Mouse (Mus musculus) left cerebral cortex, adult 8-10 months (tissue): ENCODE measurements around the gene Phrf1. TPM values are rescaled to one million over a fixed set of nuclear protein-coding genes. Genes with fewer than 3 reads are reported as not detected.

Experiments
- DNase-seq, 2 experiments: peaks; one replicate each; pipeline ENCODE4 v3.0.0; 2022; ENCODE audit warnings: low spot score in 2 of 2
- total RNA-seq, 4 experiments: library from RNA; stranded (reverse); gene quantifications; 2 replicates each; pipeline ENCODE4 v1.2.4; 2022

The Phrf1 gene
- 10 to 100 TPM; 65.7 to 76.5 (median 68.5) TPM for total RNA-seq

DNA sequence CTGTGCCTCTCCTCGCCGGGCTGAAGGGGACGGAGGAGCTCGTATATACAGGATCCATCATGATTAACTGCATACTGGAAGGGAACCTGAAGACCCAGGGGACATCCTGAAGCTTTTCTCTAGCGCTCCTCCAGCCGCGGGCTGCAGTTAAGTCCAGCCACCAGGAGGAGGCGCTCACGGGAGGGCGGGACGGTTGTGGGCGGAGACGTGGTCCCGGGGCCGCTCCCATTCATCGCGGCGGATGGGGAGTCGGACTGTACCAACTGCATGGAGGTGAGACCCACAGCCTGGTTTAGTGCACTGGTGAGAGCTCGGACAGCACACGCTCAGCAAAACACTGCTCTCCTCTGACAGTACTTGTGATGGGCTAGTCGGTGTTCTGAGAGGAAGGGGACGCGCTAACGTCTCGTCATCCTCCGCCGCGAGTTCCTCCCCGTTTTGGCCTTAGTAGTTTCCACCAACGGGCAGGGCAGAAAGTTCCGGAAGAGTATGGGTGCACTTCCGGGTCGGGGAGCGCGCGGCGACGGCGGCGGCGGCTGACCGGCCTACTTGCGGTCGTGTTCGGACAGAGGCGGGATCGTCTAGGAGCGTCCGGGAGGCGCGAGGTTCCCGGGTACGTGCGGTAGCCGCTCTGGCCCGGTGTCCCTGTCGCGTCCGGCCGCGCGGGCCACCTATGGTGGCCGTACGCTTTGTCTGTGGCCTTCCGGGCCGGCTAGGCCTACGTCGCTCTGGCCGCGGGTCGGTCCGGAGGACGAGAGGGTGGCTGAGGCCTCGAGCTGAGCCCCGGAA is at the start of gene Phrf1:
Phrf1 (plus strand) TSS at position 506 of the 789 bp plus-strand sequence.
- DNase-seq = peak; percentile 78 to 91

DNA sequence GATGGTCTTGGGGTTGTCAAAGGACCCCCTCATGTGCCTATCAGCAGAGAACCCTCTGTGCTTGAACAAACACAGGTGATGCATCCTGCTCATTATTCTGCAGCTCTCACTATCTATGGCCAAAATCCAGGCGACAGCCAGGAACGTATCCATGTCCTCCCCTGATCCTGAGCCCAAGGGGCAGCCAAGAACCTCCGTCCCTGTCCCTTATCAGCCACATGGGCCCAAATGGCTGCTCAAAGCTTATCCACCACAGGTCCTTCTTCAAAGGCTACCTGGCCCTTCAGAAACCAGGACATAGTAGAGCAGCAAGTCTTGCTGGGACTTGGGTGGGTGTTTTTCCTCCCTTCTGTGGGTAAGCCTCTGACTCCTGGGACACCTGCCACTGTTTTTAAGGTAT is 40.4 kb upstream of the Phrf1 start:
- DNase-seq = no peak

DNA sequence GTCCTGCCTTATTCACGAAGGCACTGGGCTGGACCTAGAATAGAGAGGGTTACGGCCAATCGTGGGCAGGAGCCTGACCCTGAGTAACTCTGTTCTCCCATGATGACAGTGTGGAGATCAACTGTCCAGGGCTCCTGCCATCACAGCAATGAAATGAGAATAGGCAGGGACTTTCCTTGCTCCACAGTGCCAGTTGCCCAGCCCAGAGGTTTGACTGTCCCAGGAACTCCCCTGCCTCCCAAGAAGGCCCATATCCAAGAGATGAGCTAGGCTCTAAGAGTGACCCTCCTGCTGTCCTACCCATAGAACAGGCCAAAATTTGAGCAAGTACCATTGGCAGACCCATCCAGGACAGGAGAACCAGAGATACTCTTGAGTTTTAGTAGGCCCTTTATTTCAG is 39.9 kb upstream of the Phrf1 start:
- DNase-seq = no peak

DNA sequence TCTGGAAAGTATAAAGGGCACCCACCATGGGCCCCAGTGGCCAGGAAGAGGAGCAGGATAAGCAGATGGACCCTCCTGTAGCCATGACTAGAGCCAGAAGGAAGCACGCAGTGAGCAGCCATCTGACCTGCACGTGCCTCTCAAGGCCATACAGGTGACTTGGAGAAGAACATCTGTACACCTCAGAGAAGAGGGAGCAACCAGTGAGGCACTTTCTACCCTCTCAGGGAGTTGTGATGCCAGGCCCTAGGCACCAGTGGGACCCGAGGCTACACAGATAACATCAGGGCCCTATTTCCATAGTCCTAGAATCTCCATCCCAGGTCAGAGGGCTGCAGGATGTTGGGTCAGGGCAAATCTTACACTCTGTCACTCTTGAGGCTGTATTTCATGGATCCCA is 38.4 kb upstream of the Phrf1 start:
- no peak for DNase-seq

DNA sequence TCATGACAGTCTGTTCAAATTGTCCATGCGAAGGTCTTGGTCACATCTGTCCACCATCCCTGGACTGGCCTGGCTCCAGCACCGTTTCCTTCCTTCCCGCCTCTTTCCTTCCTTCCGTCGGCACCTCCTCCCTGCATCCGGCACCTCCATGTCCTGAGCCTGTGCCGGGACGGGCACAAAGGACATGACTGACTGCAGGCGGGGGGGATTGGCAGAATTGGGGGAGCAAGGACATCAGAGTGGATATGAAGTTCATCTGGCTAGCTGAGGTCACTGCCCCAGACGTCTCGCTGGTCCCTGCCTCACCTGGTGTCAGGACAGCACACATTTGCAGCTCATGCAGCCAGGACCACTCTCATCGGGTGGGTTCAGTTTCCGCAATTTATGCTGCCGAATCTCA is 37.5 kb upstream of the Phrf1 start:
- no peak for DNase-seq

DNA sequence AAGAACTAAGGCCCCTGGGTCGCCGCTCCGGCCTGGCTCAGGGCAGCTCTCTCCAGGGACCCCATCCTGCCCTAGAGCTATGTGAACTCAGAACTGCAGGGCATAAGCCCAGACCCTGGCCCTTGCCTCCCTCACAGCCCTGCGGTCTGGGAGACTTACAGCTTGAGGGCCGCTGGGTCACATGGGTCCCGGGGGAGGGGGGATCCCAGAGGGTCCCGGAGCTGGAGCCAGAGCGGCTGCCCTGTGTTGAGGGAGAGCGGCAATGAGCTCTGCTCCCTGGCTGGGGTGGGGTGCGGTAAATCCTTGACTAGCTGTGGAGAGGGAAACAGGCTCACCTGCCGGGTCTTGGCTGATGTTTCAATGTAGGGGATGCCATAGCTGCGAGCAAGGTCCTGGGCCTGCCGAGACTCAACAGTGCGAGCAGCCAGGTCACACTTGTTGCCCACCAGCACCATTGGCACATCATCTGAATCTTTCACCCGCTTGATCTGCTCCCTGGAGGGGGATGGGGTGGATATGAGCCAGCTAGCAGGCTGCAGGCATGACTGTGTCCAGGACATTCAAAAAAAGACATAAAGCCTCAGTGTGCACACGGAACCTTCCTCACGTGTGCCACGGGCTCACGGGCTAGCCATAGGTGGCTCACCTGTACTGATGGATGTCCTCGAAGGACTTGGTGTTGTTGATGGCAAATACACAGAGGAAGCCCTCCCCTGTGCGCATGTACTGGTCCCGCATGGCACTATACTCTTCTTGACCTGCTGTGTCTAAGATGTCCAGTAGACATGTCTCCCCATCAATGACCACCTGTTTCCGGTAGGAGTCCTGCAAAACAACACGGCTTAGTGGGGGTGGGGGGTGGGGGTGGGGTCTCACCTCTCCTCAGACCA is 36.5 kb upstream of the Phrf1 start:
- DNase-seq = no peak

DNA sequence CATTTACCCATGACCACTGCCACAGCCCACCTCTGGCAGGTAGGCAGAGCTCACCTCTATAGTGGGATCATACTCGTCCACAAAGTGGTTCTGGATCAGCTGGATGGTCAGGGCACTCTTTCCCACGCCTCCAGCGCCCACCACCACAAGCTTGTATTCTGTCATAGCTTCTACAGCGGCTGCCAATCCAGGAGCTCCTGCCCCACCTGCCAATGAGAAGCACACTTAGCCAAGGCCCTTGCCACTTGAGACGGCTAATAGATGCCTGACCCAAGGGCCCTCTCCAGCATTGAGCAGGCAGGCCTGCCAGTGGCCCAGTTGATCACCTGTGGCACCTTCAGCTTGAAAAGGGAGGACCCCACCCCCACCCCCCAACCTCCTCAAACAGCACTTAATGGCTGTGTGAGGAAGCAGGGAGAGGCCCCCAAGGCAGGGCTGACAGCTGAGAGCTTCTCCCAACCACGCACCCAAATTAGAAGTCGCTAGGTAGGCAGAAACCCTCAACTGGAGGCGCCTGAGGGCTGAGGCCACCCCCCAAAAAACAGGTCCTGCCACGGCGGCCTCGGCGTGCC is 35.7 kb upstream of the Phrf1 start:
- no peak for DNase-seq

DNA sequence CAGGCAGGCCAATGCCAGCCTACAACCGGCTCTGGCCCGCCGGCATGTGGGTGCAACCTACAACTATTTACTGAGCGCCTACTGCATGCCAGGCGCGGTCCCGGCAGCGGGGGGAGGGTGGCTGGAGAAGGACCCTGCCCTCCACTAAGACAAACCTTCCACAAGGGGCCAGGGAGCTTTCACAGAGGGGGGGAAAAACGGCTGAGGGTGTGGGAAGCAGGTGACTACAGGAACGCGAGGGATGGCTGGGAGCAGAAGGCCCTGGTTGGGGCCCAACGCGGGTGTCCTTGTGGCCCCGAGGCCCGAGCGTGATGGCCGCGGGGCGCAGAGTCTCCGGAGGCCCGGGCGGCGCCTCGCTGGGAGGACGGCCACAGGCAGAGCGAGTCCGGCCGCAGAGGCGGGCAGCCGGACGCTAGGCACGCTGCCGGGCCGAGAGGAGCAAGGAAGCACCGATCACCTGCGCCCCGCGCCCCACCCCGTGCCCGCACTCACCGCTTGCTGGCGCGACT is 35.2 kb upstream of the Phrf1 start:
- DNase-seq = peak in 1 of 2 experiments; percentile 37

DNA sequence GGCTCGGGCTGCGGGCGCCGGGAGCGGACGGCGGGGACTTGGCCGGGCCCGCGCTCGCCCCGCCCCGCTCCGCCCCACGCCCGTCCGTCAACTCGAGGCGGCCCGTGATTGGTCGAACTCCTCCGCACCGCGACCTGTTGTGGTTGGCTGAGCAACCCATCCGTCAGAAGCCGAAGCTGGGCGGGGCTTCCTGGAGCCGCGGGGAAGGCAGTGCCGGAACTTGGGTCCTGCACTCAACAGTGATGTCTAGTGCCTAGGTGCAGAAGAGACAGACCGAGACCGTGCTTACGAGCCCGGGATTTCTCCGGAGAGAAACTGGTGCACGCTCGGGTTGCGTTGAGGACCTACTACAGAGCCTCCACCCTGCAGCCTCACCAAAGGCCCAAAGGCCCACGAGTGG is 34.6 kb upstream of the Phrf1 start, which contains the start of the genes Hras and Lrrc56:
Hras (minus strand) TSS at position 58 of the 400 bp plus-strand sequence.
Lrrc56 (plus strand) TSS at position 210 of the 400 bp plus-strand sequence.
- peak; percentile 95 to 97 for DNase-seq

DNA sequence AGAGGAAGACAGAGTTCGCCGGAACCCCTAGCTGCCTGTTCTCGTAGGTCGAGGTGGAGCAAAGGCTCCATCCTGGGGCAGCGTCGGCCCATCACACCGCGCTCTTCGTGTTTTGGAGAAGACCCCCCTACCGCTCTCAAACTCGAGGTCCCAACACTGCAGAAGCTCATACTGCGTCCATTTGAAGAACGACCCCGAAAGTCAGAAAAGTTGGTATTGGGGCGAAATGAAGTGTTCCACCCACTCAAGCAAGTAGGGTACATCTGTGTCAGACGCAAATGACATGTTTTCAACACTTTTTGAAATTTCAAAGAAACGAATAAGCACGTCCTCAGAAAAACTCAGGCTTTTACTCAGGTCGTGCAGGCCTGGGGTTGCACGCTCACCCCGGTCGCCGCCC is 34.2 kb upstream of the Phrf1 start:
- no peak for DNase-seq

DNA sequence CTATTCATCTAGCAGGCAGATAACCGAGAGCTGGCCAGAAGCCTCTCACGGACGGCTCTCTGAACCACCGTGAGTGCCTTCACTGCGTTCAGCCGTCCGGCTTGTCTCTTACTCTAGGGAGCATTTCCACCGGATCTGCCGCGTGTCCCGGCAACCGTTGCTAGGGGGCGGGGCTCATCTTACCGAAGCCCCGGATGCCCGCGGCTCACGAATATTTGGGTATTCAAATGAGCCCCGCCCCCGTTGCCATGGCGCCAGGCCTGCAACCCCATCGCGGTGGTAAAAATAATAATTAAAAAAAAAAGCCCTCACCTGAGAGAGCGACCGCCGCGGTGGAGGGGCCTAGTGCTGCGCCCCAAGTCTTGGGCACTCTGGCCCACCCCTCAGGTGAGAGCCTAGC is 33.8 kb upstream of the Phrf1 start:
- DNase-seq = peak; percentile 69 to 86

DNA sequence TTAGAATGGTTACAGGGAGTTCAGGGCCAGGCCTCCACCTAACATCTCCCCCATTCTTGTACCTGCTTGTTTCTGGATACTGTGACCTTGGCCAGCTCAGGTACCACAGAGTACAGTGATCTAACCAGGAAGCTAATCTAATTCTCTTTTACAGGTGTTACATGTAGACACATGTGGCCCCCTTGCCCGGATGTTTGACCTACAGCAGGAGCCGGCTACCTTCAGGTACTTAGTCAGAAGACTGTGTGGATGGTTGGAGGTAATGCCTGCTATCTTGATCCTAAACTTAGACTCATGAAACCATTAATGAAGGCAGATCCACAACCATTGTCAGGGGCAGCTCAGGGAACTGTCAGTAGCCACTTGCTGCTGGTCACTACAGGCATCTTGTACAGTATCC is 32.8 kb upstream of the Phrf1 start:
- no peak for DNase-seq

DNA sequence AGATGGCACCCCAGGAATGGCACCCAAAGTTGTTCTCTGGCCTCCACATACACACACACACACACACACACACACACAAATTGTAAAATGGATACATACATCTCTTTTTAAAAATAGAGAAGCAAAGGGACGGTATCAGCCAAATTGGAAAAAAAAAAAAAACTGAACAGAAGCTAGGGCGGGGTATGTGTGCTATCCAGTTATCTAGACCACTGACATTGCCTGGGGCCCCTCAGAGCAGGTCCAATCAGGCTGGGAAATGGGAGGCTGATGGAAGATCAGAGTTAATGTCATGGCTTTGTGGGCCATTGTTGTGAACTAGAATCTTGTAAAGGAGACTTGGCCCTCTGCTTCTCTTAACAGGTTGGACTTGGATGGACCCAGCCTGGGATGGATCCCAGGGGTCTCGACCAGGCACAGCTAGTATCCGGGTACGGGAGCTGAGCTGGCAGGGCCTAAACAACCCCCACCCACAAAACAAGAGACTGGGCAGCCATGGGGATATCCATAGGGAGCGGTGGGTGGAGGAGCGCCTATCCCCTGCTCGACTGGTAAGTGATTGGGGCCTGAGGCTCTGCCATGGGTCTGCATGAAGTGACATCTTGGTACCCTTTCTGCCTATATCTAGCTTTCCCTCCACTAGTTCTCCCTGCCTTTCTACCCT is 31.8 kb upstream of the Phrf1 start:
- no peak for DNase-seq

DNA sequence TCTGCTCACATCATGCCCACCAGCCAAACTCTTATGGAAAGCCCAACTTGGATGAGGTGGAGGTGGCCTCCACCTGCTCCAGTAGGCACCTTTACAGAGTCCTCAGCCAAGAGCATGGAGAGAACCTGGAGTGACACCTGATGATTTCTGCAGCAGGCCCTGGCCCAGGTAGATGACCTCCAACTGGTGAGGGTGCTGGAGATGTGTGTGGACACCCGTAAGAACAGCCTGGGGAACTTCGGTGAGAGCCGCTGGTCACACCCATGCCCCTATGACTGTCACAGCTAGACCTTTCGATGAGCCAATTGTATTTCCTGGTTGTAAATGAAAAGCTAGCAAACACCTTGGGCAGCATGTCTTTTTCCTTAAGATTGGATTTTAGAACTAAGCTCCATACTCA is 30.5 kb upstream of the Phrf1 start:
- no peak for DNase-seq

DNA sequence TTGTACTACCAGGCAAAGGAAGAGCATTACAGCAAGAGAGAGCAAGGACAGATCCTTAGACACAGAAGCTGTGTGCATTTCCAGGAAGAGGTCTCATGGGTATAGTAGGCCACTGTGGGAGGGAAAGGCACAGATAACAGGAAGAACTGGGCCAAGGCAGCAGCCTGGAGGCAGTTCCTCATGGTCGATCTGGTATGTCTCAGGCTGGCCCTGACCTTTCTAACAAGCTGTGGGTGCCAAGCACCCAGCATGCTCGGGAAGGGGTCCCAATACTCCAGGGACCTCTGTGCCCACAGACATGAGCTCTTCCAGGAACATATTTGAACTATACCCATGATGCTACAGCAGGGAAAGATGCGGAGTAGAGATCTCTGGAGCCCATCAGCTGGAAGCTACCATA is 24.0 kb upstream of the Phrf1 start:
- no peak for DNase-seq

DNA sequence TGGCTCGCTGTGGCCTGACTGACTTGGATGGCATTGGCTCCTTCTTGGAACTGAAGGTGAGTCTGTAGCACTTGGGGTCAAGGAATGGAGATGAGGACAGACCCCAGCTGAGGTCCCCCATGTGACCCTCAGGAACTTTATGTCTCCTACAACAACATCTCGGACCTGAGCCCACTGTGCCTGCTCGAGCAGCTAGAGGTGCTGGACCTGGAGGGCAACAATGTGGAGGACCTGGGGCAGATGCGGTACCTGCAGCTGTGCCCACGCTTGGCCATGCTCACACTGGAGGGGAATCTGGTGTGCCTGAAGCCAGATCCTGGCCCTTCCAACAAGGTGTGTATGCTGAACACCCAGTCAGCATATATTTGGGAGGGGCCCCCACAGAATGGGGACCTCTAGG is 23.1 kb upstream of the Phrf1 start:
- no peak for DNase-seq

DNA sequence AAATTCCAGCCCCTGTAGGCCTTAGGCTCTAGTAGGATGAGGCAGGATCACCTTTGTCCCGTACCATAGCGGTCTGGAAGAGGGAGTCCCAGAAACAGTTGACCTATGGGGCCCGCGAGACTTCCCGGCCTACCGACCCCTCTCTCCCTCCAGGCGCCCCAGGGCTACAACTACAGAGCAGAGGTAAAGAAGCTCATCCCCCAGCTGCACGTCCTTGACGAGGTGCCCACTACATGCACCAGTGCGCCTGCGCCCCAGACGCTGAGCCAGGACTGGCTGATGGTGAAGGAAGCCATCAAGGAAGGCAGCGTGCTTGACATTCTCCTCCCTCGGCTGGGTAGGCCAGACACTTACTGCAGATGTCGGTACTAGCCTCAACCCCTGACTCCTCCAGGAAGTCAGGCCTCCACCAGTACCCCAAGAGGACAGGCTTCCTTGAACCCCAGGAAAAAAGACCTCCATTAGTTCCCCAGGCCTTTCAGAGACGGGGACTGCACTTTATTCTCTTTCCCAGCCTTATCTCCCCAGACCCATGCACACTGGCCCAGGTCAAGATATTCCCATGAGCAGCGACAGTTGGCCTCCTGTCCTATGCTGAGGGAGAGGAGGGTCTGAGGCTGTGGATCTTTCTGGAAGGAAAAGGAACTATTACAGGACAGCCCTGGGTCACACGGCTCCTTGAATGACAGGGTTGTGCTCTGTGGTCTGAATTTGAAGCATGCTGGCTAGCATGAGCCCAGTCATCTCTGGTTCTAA is 22.2 kb upstream of the Phrf1 start:
- DNase-seq = no peak

DNA sequence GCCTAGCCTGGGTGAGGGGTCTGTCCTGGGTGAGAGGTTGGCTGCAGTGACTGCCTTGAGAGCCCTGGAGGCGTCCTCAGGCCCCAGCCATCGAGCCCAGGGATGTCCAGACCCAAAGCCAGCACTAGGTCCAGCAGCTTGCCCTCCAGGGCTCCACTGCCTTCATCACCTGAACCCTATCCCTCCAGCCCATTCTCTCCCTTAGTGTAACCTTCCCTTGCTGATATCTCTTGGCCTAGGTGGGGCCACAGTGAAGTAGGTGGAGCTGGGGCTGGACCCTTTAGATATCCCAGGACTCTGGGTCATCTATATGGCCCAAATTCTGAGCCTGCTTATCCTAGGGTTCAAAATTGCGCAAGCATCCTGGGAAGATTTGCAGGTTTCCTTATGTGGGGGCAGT is 19.1 kb upstream of the Phrf1 start:
- no peak for DNase-seq

DNA sequence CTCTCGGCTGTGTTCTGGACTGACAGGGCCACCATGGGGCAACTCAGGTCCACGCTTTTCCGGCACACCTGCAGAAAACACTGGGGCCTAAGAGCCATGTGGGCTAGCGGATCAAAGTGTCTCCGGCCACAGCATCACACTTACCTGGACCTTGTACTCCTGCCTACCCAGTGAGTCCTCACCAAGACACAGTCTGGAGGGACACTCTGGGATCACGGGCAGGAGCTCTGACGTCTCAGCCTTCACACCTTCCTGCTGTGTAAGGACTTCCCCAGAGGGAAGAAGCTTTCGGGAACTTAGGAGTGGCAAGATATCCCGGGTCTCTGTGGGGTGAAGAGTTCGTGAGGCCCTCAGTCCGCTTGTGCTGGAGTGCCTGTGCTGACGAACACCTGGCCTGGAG is 18.4 kb upstream of the Phrf1 start:
- DNase-seq = no peak

DNA sequence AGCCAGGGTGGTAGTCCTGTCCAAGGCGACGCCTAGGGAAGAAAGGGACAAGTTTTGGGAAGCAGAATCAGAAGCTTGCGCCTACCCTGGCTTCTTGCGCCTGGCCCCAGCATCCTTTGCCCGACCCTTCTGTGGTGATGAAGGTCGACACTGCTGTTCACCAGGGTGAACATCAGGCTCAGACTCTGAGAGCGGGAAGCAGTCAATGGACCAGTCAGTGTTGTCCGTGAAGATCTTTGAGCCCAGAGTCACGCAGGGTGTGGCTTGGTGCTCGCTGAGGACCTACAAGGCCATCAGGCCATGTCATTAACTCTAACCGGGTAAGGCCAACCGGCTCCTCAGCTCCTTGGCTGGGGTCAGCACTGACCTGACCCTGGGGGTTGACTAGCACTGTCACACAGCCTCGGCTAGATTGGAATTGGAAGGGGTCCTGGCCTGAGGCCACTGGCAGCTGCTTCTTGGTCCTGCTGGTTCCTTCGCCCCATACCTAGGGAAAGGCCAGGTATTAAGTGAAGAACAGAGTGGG is 17.9 kb upstream of the Phrf1 start:
- no peak for DNase-seq
